Mouse (Mus musculus) intestine, embryonic 15.5 days (tissue): ENCODE results near the gene Gm14781. TPM values are rescaled to one million over a fixed set of nuclear protein-coding genes. Genes with fewer than 3 reads are reported as not detected.
"Not testable (repeated sequence)": the region's sequence is repeated elsewhere in the genome, so short reads cannot be mapped to it uniquely, and the experiment has no call there.

Source experiments
- ATAC-seq: fragments of 200-750 bp; cut with Nextera tagmentation; 2 replicates; pipeline ENCODE4 v1.8.0; 2017; ENCODE audit warnings: moderate TSS enrichment, moderate library complexity
- H3K27ac ChIP-seq: fragments of 300-500 bp; sonication (generic); 2 replicates; pipeline ENCODE4 v1.5.1; 2015; ENCODE audit warnings: mild to moderate bottlenecking, inconsistent platforms
- H3K27me3 ChIP-seq: fragments of 300-500 bp; sonication (generic); replicated peaks from 2 replicates; pipeline ENCODE4 v1.6.1; 2015; ENCODE audit warnings: inconsistent platforms
- H3K36me3 ChIP-seq: fragments of 300-500 bp; sonication (generic); 2 replicates; pipeline ENCODE4 v1.6.1; 2015; ENCODE audit warnings: inconsistent platforms
- H3K4me1 ChIP-seq: fragments of 300-500 bp; sonication (generic); replicated peaks from 2 replicates; pipeline ENCODE4 v1.6.1; 2015; ENCODE audit warnings: inconsistent platforms
- H3K4me2 ChIP-seq: fragments of 300-500 bp; sonication (generic); replicated peaks from 2 replicates; pipeline ENCODE4 v1.6.1; 2015; ENCODE audit warnings: mild to moderate bottlenecking, inconsistent platforms
- H3K4me3 ChIP-seq: fragments of 300-500 bp; sonication (generic); replicated peaks from 2 replicates; pipeline ENCODE4 v1.5.1; 2015; ENCODE audit warnings: inconsistent platforms
- H3K9ac ChIP-seq: fragments of 300-500 bp; sonication (generic); 2 replicates; pipeline ENCODE4 v1.6.1; 2015; ENCODE audit warnings: inconsistent platforms
- H3K9me3 ChIP-seq: fragments of 300-500 bp; sonication (generic); 2 replicates; pipeline ENCODE4 v1.6.1; 2016; ENCODE audit warnings: inconsistent platforms
- WGBS: fragments of 180-500 bp; shearing (Covaris S2); methylation state at CpG from one replicate; pipeline ENCODE4 v1.1.7; 2015; 5-methylcytosine and 5-hydroxymethylcytosine counted together
- polyA plus RNA-seq: library from polyadenylated mRNA; unstranded; fragments of >200 nt; fragmentation: Nextera tagmentation; extraction: Ambion mirVana; gene quantifications from 2 replicates; pipeline ENCODE4 v1.2.1, GENCODE M21; 2015

Gene Gm14781
- not detected in 2 replicates for polyA plus RNA-seq

DNA sequence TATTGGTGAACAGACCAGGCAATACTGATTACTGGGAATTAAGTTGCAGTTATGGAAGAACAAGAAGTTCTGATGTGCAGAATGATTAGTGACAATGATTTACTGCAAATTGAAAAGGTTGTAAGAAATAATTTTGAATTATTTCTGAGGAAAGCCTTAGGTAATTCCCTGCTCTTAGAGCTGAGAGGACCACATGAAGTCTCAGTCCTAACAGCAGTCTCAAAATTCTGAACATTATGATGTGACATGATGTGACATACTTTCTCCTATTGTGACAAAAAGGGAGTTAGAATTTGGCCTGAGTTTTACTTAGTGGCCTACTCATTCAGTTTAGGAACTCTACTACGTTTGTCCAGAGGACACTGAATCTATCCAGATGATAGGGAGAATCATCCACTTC, at the start of gene Gm14781:
Gene Gm14781, plus strand, starts transcription at position 301 of the 400 bp plus-strand sequence.
- not testable (repeated sequence) for H3K4me2 ChIP-seq, H3K9ac ChIP-seq, H3K27me3 ChIP-seq, H3K4me3 ChIP-seq, ATAC-seq, H3K36me3 ChIP-seq, H3K4me1 ChIP-seq, H3K27ac ChIP-seq, H3K9me3 ChIP-seq
- 58% methylated on average over 1 of the region's 1 CpGs for WGBS

DNA sequence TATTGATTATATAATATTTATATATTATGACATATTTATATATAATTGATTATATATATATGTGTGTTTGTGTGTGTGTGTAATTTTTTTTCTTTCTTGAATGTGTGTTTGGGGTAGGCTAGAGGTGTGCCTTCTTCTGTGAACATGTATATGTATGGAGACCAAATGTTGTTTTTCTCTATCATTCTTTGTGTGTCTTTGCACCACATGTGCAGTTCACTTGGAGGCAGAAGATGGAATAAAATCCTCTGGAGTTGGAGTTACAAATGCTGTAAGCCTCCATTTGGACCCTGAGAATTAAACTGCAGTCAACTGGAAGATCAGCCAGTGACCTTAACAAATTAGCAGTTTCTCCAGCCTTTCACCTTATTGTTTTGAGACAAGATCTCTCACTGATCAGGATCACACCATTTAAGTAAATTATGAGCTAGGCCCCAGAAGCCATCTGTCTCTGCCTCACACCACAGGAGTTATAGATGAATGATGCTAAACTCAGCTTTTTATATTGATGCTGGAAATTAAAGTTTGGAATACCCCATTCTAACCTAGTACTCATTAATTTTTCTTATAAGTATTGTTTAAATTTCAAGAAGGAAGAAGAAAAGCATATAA, 23.1 kb downstream of the Gm14781 start:
- not testable (repeated sequence) for H3K4me3 ChIP-seq, H3K27me3 ChIP-seq, H3K4me1 ChIP-seq, H3K9ac ChIP-seq, ATAC-seq, H3K4me2 ChIP-seq, H3K36me3 ChIP-seq, H3K9me3 ChIP-seq, H3K27ac ChIP-seq

Other genes starting within 250 kb of the Gm14781 start
- not detected in 2 replicates for gene Gm5072, start 239.7 kb upstream of the Gm14781 start, polyA plus RNA-seq
- gene Gm8914, start 152.1 kb upstream of the Gm14781 start, polyA plus RNA-seq: not detected in 2 replicates
- not detected in 2 replicates for gene 1700084M14Rik, start 56.3 kb upstream of the Gm14781 start, polyA plus RNA-seq
- gene Mageb5, start 150.8 kb downstream of the Gm14781 start, polyA plus RNA-seq: not detected in 2 replicates